Mouse (Mus musculus) neural tube, embryonic 15.5 days (tissue): ENCODE data around the gene Gp9. TPM values are rescaled to one million over a fixed set of nuclear protein-coding genes. Genes with fewer than 3 reads are reported as not detected.

Source experiments
- ATAC-seq: fragments of 200-750 bp; cut with Nextera tagmentation; 2 replicates; pipeline ENCODE4 v1.8.0; 2017; ENCODE audit warnings: mild to moderate bottlenecking, moderate TSS enrichment, moderate library complexity; ENCODE audit not compliant: low FRiP score
- H3K27ac ChIP-seq: fragments of 300-500 bp; sonication (generic); replicated peaks from 2 replicates; pipeline ENCODE4 v1.5.1; 2015; ENCODE audit warnings: mild to moderate bottlenecking, inconsistent platforms
- H3K27me3 ChIP-seq: fragments of 300-500 bp; sonication (generic); replicated peaks from 2 replicates; pipeline ENCODE4 v1.6.1; 2015; ENCODE audit warnings: inconsistent platforms
- H3K36me3 ChIP-seq: fragments of 300-500 bp; sonication (generic); 2 replicates; pipeline ENCODE4 v1.6.1; 2015; ENCODE audit warnings: inconsistent platforms
- H3K4me1 ChIP-seq: fragments of 300-500 bp; sonication (generic); 2 replicates; pipeline ENCODE4 v1.6.1; 2015; ENCODE audit warnings: inconsistent platforms
- H3K4me2 ChIP-seq: fragments of 300-500 bp; sonication (generic); 2 replicates; pipeline ENCODE4 v1.6.1; 2015; ENCODE audit warnings: inconsistent platforms, mild to moderate bottlenecking, moderate library complexity
- H3K4me3 ChIP-seq: fragments of 300-500 bp; sonication (generic); replicated peaks from 2 replicates; pipeline ENCODE4 v1.5.1; 2015; ENCODE audit warnings: mild to moderate bottlenecking, inconsistent platforms
- H3K9ac ChIP-seq: fragments of 300-500 bp; sonication (generic); replicated peaks from 2 replicates; pipeline ENCODE4 v1.6.1; 2015; ENCODE audit warnings: mild to moderate bottlenecking, inconsistent platforms
- H3K9me3 ChIP-seq: fragments of 300-500 bp; sonication (generic); replicated peaks from 2 replicates; pipeline ENCODE4 v1.6.1; 2016; ENCODE audit warnings: inconsistent platforms
- WGBS: fragments of 180-500 bp; shearing (Covaris S2); methylation state at CpG from one replicate; pipeline ENCODE4 v1.1.7; 2015; ENCODE audit warnings: mixed read lengths; 5-methylcytosine and 5-hydroxymethylcytosine counted together
- polyA plus RNA-seq: library from polyadenylated mRNA; unstranded; fragments of >200 nt; fragmentation: Nextera tagmentation; extraction: Ambion mirVana; gene quantifications from 2 replicates; pipeline ENCODE4 v1.2.1, GENCODE M21; 2015

Gene Gp9
- polyA plus RNA-seq, 1 experiment from 2014 or later = 0.65 TPM

GRCm38 (mm10) chr6:87820366-87820765 lies 42.5 kb downstream of the Gp9 start:
- Histone ChIP-seq H3K27me3 (no peaks in the 10 kb centered on the region), H3K4me2 (no peak overlapping the region), H3K9me3 (no peaks in the 10 kb centered on the region), H3K9ac (no peak overlapping the region), H3K36me3 (peaks cover 96% of the 10 kb centered on the region), H3K4me3 (no peak overlapping the region), H3K27ac (no peak overlapping the region), H3K4me1 (no peaks in the 10 kb centered on the region)
- ATAC-seq = no peak
- WGBS = 99% methylated on average over 2 of the region's 2 CpGs

Other genes starting within 250 kb of the Gp9 start
- gene Arhgap25, start 244.8 kb upstream of the Gp9 start, polyA plus RNA-seq = 3.6 and 6.3 TPM in 2 replicates
- gene Prokr1, start 187.3 kb upstream of the Gp9 start, polyA plus RNA-seq = 3.0 and 3.9 TPM in 2 replicates
- gene Aplf, start 105.9 kb upstream of the Gp9 start, polyA plus RNA-seq = 9.0 and 10.7 TPM in 2 replicates
- 4.9 and 6.2 TPM in 2 replicates for gene Efcc1, start 47.2 kb upstream of the Gp9 start, polyA plus RNA-seq
- 11.5 and 12.5 TPM in 2 replicates for gene Rab43, start 34.1 kb downstream of the Gp9 start, polyA plus RNA-seq
- 1.5 and 2.1 TPM in 2 replicates for gene Gm45140, start 57.7 kb downstream of the Gp9 start, polyA plus RNA-seq
- gene Isy1, start 60.7 kb downstream of the Gp9 start, polyA plus RNA-seq = 22.6 and 30.8 TPM in 2 replicates
- 511 and 660 TPM in 2 replicates for gene Cnbp, start 73.0 kb downstream of the Gp9 start, polyA plus RNA-seq
- gene Copg1, start 109.7 kb downstream of the Gp9 start, polyA plus RNA-seq = 204 and 207 TPM in 2 replicates
- gene Hmces, start 135.9 kb downstream of the Gp9 start, polyA plus RNA-seq = 43.0 and 44.0 TPM in 2 replicates
- gene H1fx, start 203.6 kb downstream of the Gp9 start, polyA plus RNA-seq = 23.4 and 37.1 TPM in 2 replicates